Comparison of ENCODE assay signal across 25 mouse cellular contexts in genomic region chr17:28160361-28160760, GRCm38 (mm10). TPM values are rescaled to one million over a fixed set of nuclear protein-coding genes. Genes with fewer than 3 reads are reported as not detected.
DNase-seq lines count a peak whose midpoint lies in the region; ATAC-seq lines count a peak whose summit lies in the region.
"Had no signal": no experiment of that assay in that cellular context is flagged by ENCODE, and none has a peak within 500 bp of the region (broad histone marks: within the 10 kb centered on the region; RNA-seq: fewer than 3 reads in every experiment).

No protein-coding gene starts in this region.

- H3K4me3 ChIP-seq in heart, embryonic 12.5 days, result no peak overlapping the region
- H3K4me3 ChIP-seq in kidney, embryonic 14.5 days (ENCODE audit: low read length), result no peak overlapping the region
- H3K4me3 ChIP-seq: erythroblast, embryonic 14.5 days; heart, embryonic 15.5 days; left cerebral cortex, adult 2 months; liver, embryonic 12.5 days; midbrain, embryonic 15.5 days; myocyte had no signal

- H3K36me3 ChIP-seq in heart, embryonic 12.5 days, result no peaks in the 10 kb centered on the region
- H3K36me3 ChIP-seq in kidney, embryonic 14.5 days (ENCODE audit: control insufficient read depth, insufficient read depth, low read length), result peaks cover 39% of the 10 kb centered on the region; the same call in 1 of the 2 replicates
- H3K36me3 ChIP-seq: heart, embryonic 15.5 days; liver, embryonic 12.5 days had no signal

- no peak for DNase-seq in heart, postnatal 25 days (ENCODE audit: low spot score)
- DNase-seq in embryo, embryonic 10 days (ENCODE audit: low spot score), result peak; percentile 53
- peak; percentile 42 for DNase-seq in embryo, embryonic 9.5 days (ENCODE audit: extremely low spot score)
- peak; percentile 85 for DNase-seq in forelimb bud, embryonic 11.5 days (ENCODE audit: low read depth, low spot score)
- DNase-seq in retina, postnatal 1 day, result no peak
- DNase-seq: adrenal gland, postnatal 36 days; cerebellum, adult 9-11 months; gastrocnemius, postnatal 25 days; heart, adult 18-20 months; heart, postnatal 4 days; kidney, adult 11 months; left cerebral cortex, postnatal 4 days; lung, adult 18-20 months; lung, postnatal 10 days; thymus, adult 18-20 months had no signal

- 9% methylated on average over 10 of the region's 10 CpGs for WGBS in heart, embryonic 12.5 days
- WGBS in kidney, embryonic 14.5 days, result 18% methylated on average over 10 of the region's 10 CpGs

- intact Hi-C loops in heart, postnatal 25 days (cut with DNase I), result loop anchor here (5.0 kb wide), 2 partner anchors 173 to 253 kb away; partner anchors contain the start of genes Anks1 and Taf11

- H3K27me3 ChIP-seq in heart, embryonic 12.5 days (replicated peaks), result peaks cover 83% of the 10 kb centered on the region
- H3K27me3 ChIP-seq in kidney, embryonic 14.5 days (ENCODE audit: control insufficient read depth, insufficient read depth, low read length), result no peaks in the 10 kb centered on the region
- H3K27me3 ChIP-seq: midbrain, embryonic 15.5 days had no signal

- H3K9me3 ChIP-seq in heart, embryonic 12.5 days (replicated peaks), result no peaks in the 10 kb centered on the region
- no peaks in the 10 kb centered on the region for H3K9me3 ChIP-seq in kidney, embryonic 14.5 days (ENCODE audit: control insufficient read depth, low read length)
- H3K9me3 ChIP-seq: heart, embryonic 15.5 days; liver, embryonic 12.5 days; midbrain, embryonic 15.5 days had no signal

- peak overlapping the region; percentile 36; the same call in 1 of the 2 replicates for H3K4me2 ChIP-seq in heart, embryonic 12.5 days
- H3K4me2 ChIP-seq in kidney, embryonic 14.5 days (replicated peaks; ENCODE audit: low read depth, low read length), result no peak overlapping the region
- H3K4me2 ChIP-seq: heart, embryonic 15.5 days; liver, embryonic 12.5 days; midbrain, embryonic 15.5 days had no signal

- no peak overlapping the region for H3K9ac ChIP-seq in heart, embryonic 12.5 days
- no peak overlapping the region for H3K9ac ChIP-seq in kidney, embryonic 14.5 days (ENCODE audit: low read depth, low read length)
- H3K9ac ChIP-seq: heart, embryonic 15.5 days; liver, embryonic 12.5 days; midbrain, embryonic 15.5 days had no signal

- H3K4me1 ChIP-seq in heart, embryonic 12.5 days (replicated peaks), result peaks cover 24% of the 10 kb centered on the region
- peaks cover 9% of the 10 kb centered on the region; the same call in 1 of the 2 replicates for H3K4me1 ChIP-seq in kidney, embryonic 14.5 days (ENCODE audit: control insufficient read depth, insufficient read depth, low read length)
- H3K4me1 ChIP-seq: liver, embryonic 12.5 days had no signal

- ATAC-seq in heart, embryonic 12.5 days (ENCODE audit: insufficient number of reproducible peaks, low FRiP score), result no peak
- no peak for ATAC-seq in kidney, embryonic 14.5 days (ENCODE audit: low FRiP score, low TSS enrichment)
- ATAC-seq in megakaryocyte, adult 5-6 weeks (ENCODE audit: poor library complexity, severe bottlenecking), result no peak
- ATAC-seq: forebrain, embryonic 16.5 days; liver, embryonic 12.5 days; midbrain, embryonic 15.5 days had no signal

- H3K27ac ChIP-seq in heart, embryonic 12.5 days (ENCODE audit: poor library complexity, severe bottlenecking), result no peak overlapping the region
- no peak overlapping the region for H3K27ac ChIP-seq in kidney, embryonic 14.5 days (ENCODE audit: low read depth, low read length)
- H3K27ac ChIP-seq: heart, embryonic 15.5 days; left cerebral cortex, adult 2 months; liver, embryonic 12.5 days; midbrain, embryonic 15.5 days had no signal

RNA-seq across cellular contexts. Expression of gene Zfp523, which starts 16.6 kb away (rescaled TPM):
- 26.8 and 27.1 TPM in 2 replicates for polyA plus RNA-seq in heart, embryonic 12.5 days (2016; fragmentation: Nextera tagmentation; extraction: Ambion mirVana)
- total RNA-seq in heart, postnatal 25 days (2021), result 10 to 100 TPM; 11.5 to 12.4 TPM
- polyA plus RNA-seq in kidney, embryonic 14.5 days (2014; fragmentation: Nextera tagmentation; extraction: Ambion mirVana), result 38.0 and 39.7 TPM in 2 replicates
- 4.2 and 6.4 TPM in 2 replicates for total RNA-seq in megakaryocyte, adult 5-6 weeks (2015)
- 7.1 and 8.1 TPM in 2 replicates for total RNA-seq in megakaryocyte, adult 5-6 weeks (2017)

RNA-seq across cellular contexts. Expression of gene Scube3, which starts 18.4 kb away (rescaled TPM):
- polyA plus RNA-seq in heart, embryonic 12.5 days (2016; fragmentation: Nextera tagmentation; extraction: Ambion mirVana), result 1.1 and 1.2 TPM in 2 replicates
- total RNA-seq in heart, postnatal 25 days (2021), result under 1 TPM; 0.53 to 0.73 TPM
- 20.5 and 31.3 TPM in 2 replicates for polyA plus RNA-seq in kidney, embryonic 14.5 days (2014; fragmentation: Nextera tagmentation; extraction: Ambion mirVana)
- not detected in 2 replicates for total RNA-seq in megakaryocyte, adult 5-6 weeks (2015)
- not detected in 2 replicates for total RNA-seq in megakaryocyte, adult 5-6 weeks (2017)
- polyA plus RNA-seq: erythroblast, embryonic 14.5 days had no signal

RNA-seq across cellular contexts. Expression of gene Def6, which starts 47.2 kb away (rescaled TPM):
- 3.3 and 4.9 TPM in 2 replicates for polyA plus RNA-seq in heart, embryonic 12.5 days (2016; fragmentation: Nextera tagmentation; extraction: Ambion mirVana)
- total RNA-seq in heart, postnatal 25 days (2021), result 1 to 10 TPM; 2.4 to 2.8 TPM
- polyA plus RNA-seq in kidney, embryonic 14.5 days (2014; fragmentation: Nextera tagmentation; extraction: Ambion mirVana), result 2.7 and 3.5 TPM in 2 replicates
- 35.4 and 40.7 TPM in 2 replicates for total RNA-seq in megakaryocyte, adult 5-6 weeks (2015)
- 91.5 and 92.6 TPM in 2 replicates for total RNA-seq in megakaryocyte, adult 5-6 weeks (2017)

Comparison
In these comparisons a context has a peak if more than half of its experiments do, and no peak if none do; other contexts are left out.
1. DNase-seq: peak in embryo, embryonic 10 days (single experiment), embryo, embryonic 9.5 days (single experiment) and forelimb bud, embryonic 11.5 days (single experiment); none in heart, postnatal 25 days (single experiment) and retina, postnatal 1 day (single experiment).
2. RNA of gene Def6, which starts 47.2 kb away (total RNA-seq): 35.4 to 92.6 TPM in megakaryocyte, adult 5-6 weeks; 2.4 to 2.8 TPM in heart, postnatal 25 days; every median in the first group is over 4 times any median in the second.